8 mouse cellular contexts compared by ENCODE assay signal in the genomic region with DNA sequence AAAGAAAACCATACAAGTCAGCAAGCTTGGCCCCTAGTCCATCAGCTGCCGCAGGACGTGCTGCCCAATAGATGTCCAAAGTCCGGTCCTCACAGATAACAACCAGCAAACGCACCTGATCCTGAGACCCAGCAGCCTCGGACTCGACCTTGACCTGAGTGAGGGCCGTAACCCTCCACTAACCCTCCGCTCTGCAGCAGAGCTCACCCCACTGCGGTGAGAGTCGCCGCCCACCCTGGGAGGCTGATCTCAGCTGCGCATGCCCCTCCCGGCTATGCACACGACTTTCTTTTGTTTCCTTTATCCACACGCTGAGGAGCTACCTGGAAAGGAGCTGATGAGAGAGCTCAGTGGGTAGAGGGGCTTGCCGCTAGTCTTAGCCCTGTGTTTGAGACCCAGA. TPM values are rescaled to one million over a fixed set of nuclear protein-coding genes. Genes with fewer than 3 reads are reported as not detected.
DNase-seq lines count a peak whose midpoint lies in the region; ATAC-seq and TF ChIP-seq lines count a peak whose summit lies in the region.

No protein-coding gene starts in this region.

- peaks cover 9 to 17% of the 10 kb centered on the region in 2 experiments; a peak in 3 of 4 replicates for H3K4me1 ChIP-seq in heart, embryonic 14.5 days (ENCODE audit: control insufficient read depth in 2 of 2, insufficient read depth in 2 of 2, low read length in 2 of 2)
- peaks cover 2% of the 10 kb centered on the region; the same call in 1 of the 2 replicates for H3K4me1 ChIP-seq in cortical plate, adult 2 months (ENCODE audit: control insufficient read depth, insufficient read depth, low read length)
- 0 out of 2 replicates have a peak, but pooled peaks cover 2% of the 10 kb centered on the region for H3K4me1 ChIP-seq in midbrain, postnatal 0 days (ENCODE audit: insufficient read depth, low read length)

- TF ChIP-seq CTCF in cortical plate, adult 2 months (IDR thresholded peaks at IDR 0.05; ENCODE audit: extremely low read depth, insufficient read depth, low read length), result no peak
- no peak for TF ChIP-seq CTCF in midbrain, postnatal 0 days (IDR thresholded peaks at IDR 0.05)

- peaks cover 36% of the 10 kb centered on the region for H3K36me3 ChIP-seq in heart, embryonic 14.5 days (ENCODE audit: control insufficient read depth, insufficient read depth, low read length)
- peaks cover 21% of the 10 kb centered on the region for H3K36me3 ChIP-seq in midbrain, postnatal 0 days (ENCODE audit: insufficient read depth, low read length)

- intact Hi-C loops in heart, postnatal 25 days (cut with DNase I), result no loop called here

- no peaks in the 10 kb centered on the region for H3K27me3 ChIP-seq in heart, embryonic 14.5 days (ENCODE audit: control insufficient read depth, insufficient read depth, low read length)
- no peaks in the 10 kb centered on the region for H3K27me3 ChIP-seq in midbrain, postnatal 0 days (ENCODE audit: insufficient read depth, low read length)

- 11% methylated on average over 16 of the region's 16 CpGs for WGBS in heart, embryonic 14.5 days
- WGBS in midbrain, postnatal 0 days, result 11% methylated on average over 16 of the region's 16 CpGs

- H3K4me3 ChIP-seq in heart, embryonic 14.5 days (ENCODE audit: control insufficient read depth in 1 of 2, insufficient read depth in 1 of 2, low read depth in 1 of 2, low read length in 2 of 2), result peak overlapping the region; percentile 30 to 34
- H3K4me3 ChIP-seq in cortical plate, adult 2 months (ENCODE audit: insufficient read depth, low read length), result peak overlapping the region; percentile 22; the same call in 1 of the 2 replicates
- H3K4me3 ChIP-seq in midbrain, postnatal 0 days (ENCODE audit: low read depth, low read length), result peak overlapping the region; percentile 23

- DNase-seq in heart, postnatal 25 days (ENCODE audit: low spot score), result no peak
- peak; percentile 25 for DNase-seq in induced T-regulatory cell, adult 2 months (ENCODE audit: low read depth)
- peak; percentile 43 for DNase-seq in midbrain, postnatal 0 days (ENCODE audit: low spot score)
- no peak for DNase-seq in c-Kit-positive CD71-positive TER-119-positive erythroid progenitor cells, embryonic 14.5 days (ENCODE audit: low spot score)
- DNase-seq in spleen, postnatal 36 days (ENCODE audit: low spot score in 2 of 2), result no peak

- 0 out of 2 replicates have a peak, but pooled peaks cover 2% of the 10 kb centered on the region for H3K9me3 ChIP-seq in heart, embryonic 14.5 days (ENCODE audit: control insufficient read depth, low read length)
- H3K9me3 ChIP-seq in midbrain, postnatal 0 days (ENCODE audit: low read length), result no peaks in the 10 kb centered on the region

- 0 out of 2 replicates have a peak, but pooled peaks have one; percentile 20 for TF ChIP-seq POLR2A in cortical plate, adult 2 months (IDR thresholded peaks at IDR 0.05; ENCODE audit: extremely low read depth, insufficient read depth, low read length)

- no peak for ATAC-seq in heart, embryonic 14.5 days (ENCODE audit: insufficient number of reproducible peaks, insufficient read depth, low FRiP score, low read depth)
- ATAC-seq in midbrain, postnatal 0 days (ENCODE audit: low FRiP score), result peak; percentile 47; the same call in 1 of the 2 replicates
- ATAC-seq in activated CD4-positive, CD25-positive, alpha-beta regulatory T cell, adult 4 months, result no peak

- H3K4me2 ChIP-seq in heart, embryonic 14.5 days (ENCODE audit: low read length), result peak overlapping the region; percentile 66
- peak overlapping the region; percentile 38 for H3K4me2 ChIP-seq in midbrain, postnatal 0 days (ENCODE audit: low read depth, low read length, poor library complexity, severe bottlenecking)

- H3K27ac ChIP-seq in heart, embryonic 14.5 days (replicated peaks in 1 of 2; ENCODE audit: control insufficient read depth in 1 of 2, insufficient read depth in 1 of 2, low read depth in 2 of 2, low read length in 2 of 2), result no peak overlapping the region; a peak in 2 of 4 replicates
- H3K27ac ChIP-seq in cortical plate, adult 2 months (ENCODE audit: insufficient read depth, low read length), result no peak overlapping the region
- H3K27ac ChIP-seq in midbrain, postnatal 0 days (ENCODE audit: low read depth, low read length), result no peak overlapping the region

- peak overlapping the region; percentile 76 for H3K9ac ChIP-seq in heart, embryonic 14.5 days (ENCODE audit: low read length)
- peak overlapping the region; percentile 26; the same call in 1 of the 2 replicates for H3K9ac ChIP-seq in midbrain, postnatal 0 days (replicated peaks; ENCODE audit: low read length, poor library complexity, severe bottlenecking)

RNA-seq across cellular contexts. Expression of a gene that starts 11.8 kb away (rescaled TPM):
- polyA plus RNA-seq in heart, embryonic 14.5 days (2014; fragmentation: Nextera tagmentation; extraction: Ambion mirVana), result 31.5 and 32.3 TPM in 2 replicates
- 10 to 100 TPM; 35.9 to 42.2 TPM for total RNA-seq in heart, postnatal 25 days (2021)
- polyA plus RNA-seq in cortical plate, adult 2 months (2012; rRNA removed), result 62.3 and 65.9 TPM in 2 replicates
- total RNA-seq in midbrain, postnatal 0 days (2014; rRNA removed), result 72.5 and 89.7 TPM in 2 replicates
- 60.6 and 67.7 TPM in 2 replicates for polyA plus RNA-seq in midbrain, postnatal 0 days (2015; fragmentation: Nextera tagmentation; extraction: Ambion mirVana)
- polyA plus RNA-seq in activated CD4-positive, CD25-positive, alpha-beta regulatory T cell, adult 4 months (2017; shearing (Covaris generic)), result 10 to 100 TPM; 16.9 to 30.0 TPM

RNA-seq across cellular contexts. Expression of a gene that starts 20.9 kb away (rescaled TPM):
- 0.18 and 0.26 TPM in 2 replicates for polyA plus RNA-seq in heart, embryonic 14.5 days (2014; fragmentation: Nextera tagmentation; extraction: Ambion mirVana)
- total RNA-seq in heart, postnatal 25 days (2021), result under 1 TPM; 0.70 to 0.78 TPM
- polyA plus RNA-seq in cortical plate, adult 2 months (2012; rRNA removed), result 20.8 and 24.3 TPM in 2 replicates
- 4.2 and 5.2 TPM in 2 replicates for total RNA-seq in midbrain, postnatal 0 days (2014; rRNA removed)
- polyA plus RNA-seq in midbrain, postnatal 0 days (2015; fragmentation: Nextera tagmentation; extraction: Ambion mirVana), result 2.7 and 2.9 TPM in 2 replicates
- polyA plus RNA-seq in activated CD4-positive, CD25-positive, alpha-beta regulatory T cell, adult 4 months (2017; shearing (Covaris generic)), result under 1 TPM in 1 of 2 experiments, not detected in 1; 0.34 TPM

RNA-seq across cellular contexts. Expression of a gene that starts 37.8 kb away (rescaled TPM):
- polyA plus RNA-seq in heart, embryonic 14.5 days (2014; fragmentation: Nextera tagmentation; extraction: Ambion mirVana), result 47.2 and 51.4 TPM in 2 replicates
- total RNA-seq in heart, postnatal 25 days (2021), result 10 to 100 TPM; 94.7 to 96.1 TPM
- polyA plus RNA-seq in cortical plate, adult 2 months (2012; rRNA removed), result 40.3 and 42.7 TPM in 2 replicates
- 20.3 and 26.6 TPM in 2 replicates for total RNA-seq in midbrain, postnatal 0 days (2014; rRNA removed)
- 26.3 and 32.6 TPM in 2 replicates for polyA plus RNA-seq in midbrain, postnatal 0 days (2015; fragmentation: Nextera tagmentation; extraction: Ambion mirVana)
- 10 to 100 TPM; 24.3 to 26.8 TPM for polyA plus RNA-seq in activated CD4-positive, CD25-positive, alpha-beta regulatory T cell, adult 4 months (2017; shearing (Covaris generic))

Comparison
In these comparisons a context has a peak if more than half of its experiments do, and no peak if none do; other contexts are left out.
1. DNase-seq: peak in induced T-regulatory cell, adult 2 months (single experiment) and midbrain, postnatal 0 days (single experiment); none in heart, postnatal 25 days (single experiment), c-Kit-positive CD71-positive TER-119-positive erythroid progenitor cells, embryonic 14.5 days (single experiment) and spleen, postnatal 36 days (0 of 2).
2. Peak in every context shown above with its lines, with median percentiles within 50 percentile points of each other: H3K4me3 ChIP-seq.